Mouse (Mus musculus) hematopoietic stem cell, adult 5-6 weeks (primary cell): ENCODE data around the gene Gm9508. TPM values are rescaled to one million over a fixed set of nuclear protein-coding genes. Genes with fewer than 3 reads are reported as not detected.

Experiments used
- ATAC-seq, 2 experiments: fragments of 125-278 bp in 1 of 2; replicated peaks in 1 of 2; 2 replicates each; pipeline ENCODE4 v1.8.0; 2016 to 2017; ENCODE audit warnings: inconsistent platforms in 2 of 2, mild to moderate bottlenecking in 2 of 2, moderate number of reproducible peaks in 2 of 2, low read depth in 1 of 2, moderate TSS enrichment in 1 of 2; ENCODE audit not compliant: low FRiP score in 2 of 2, poor library complexity in 2 of 2, severe bottlenecking in 2 of 2, insufficient read depth in 1 of 2, low TSS enrichment in 1 of 2
- total RNA-seq: library from RNA; stranded (forward); fragments of 172-1452, 232-1000 nt; gene quantifications from 2 replicates; pipeline ENCODE4 v1.2.3, GENCODE M21; 2017

Gene Gm9508
- total RNA-seq, 1 experiment from 2014 or later: not detected

DNA sequence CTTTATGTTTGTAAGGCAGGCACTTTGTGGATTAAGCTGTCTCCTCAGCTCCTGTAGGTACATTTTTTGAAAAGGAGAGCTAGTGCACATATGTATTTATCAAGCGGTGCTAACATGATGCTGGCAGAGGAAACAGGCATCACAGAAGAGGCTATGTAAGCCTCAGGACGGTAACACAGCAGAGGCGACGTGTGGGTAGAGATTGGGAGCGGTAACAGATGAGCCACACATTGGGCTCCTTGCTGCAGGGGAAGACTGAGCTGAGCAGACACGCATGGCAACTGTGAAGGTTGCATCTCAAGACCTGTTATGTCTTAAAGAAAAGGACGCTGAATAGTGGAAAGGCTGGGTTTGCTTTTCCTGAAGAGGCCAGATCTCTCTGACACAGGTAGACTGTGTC is 14.0 kb downstream of the Gm9508 start:
- no peak for ATAC-seq

GRCm38 (mm10) chr10:77677562-77677961 is 19.5 kb downstream of the Gm9508 start:
- peak in 1 of 2 experiments; percentile 21; a peak in 1 of 4 replicates for ATAC-seq

DNA sequence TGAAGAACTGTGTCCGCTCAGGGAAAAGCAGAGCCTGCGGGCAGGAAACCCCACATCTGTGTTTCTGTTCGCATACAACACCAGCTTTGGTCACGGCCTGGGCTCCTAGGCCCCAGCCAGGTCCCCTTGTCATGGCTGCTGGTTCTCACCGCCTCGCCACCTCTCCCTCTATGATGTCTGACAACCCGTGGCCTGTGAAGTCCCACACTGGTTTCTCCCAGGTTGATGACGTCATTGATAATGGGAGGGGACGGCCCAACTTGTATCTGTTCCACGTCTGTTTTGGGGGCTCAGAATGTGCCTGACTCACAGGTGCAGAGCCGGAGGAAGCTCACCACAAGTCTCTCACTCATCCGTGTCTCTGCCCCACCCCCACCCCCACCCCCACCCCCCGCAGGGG is 23.3 kb downstream of the Gm9508 start:
- no peak for ATAC-seq

DNA sequence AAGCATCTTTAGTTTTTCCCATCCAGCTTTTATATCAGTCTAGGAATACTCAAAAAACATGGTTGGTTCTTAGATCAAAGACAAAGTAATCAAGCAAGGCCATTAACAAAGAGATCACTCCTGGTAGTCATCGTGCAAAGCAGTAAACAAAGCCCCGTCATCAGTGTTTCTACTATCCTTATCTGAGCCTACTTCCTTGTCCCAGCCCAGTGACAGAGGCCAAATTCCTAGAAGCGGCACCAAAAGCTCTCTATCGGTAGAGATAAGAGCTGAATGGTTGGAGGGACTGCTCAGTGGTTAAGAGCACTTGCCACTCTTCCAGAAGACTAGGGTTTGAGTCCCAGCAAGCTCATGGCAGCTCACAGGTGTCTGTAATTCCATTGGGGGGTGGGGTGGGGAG is 25.5 kb downstream of the Gm9508 start:
- ATAC-seq: no peak

DNA sequence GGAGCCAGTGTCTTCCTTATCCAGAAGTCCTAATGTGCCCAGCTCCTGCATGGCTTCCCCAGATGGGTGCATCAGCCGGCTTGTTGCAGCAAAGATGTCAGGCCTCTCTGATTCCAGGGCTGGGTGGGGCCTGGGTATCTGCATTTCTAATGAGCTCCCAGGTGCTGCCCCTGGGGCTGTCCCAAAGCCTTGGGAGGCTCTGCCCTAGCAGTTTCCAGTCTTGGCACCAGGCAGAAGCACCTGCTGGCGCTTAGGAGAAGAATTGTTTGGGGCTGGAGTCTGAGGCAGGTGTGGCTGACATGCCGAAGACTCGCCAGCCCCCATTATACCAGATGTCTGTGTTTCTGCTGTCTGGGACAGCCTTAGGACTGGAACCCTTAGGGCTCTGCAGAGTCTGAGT is 26.3 kb downstream of the Gm9508 start:
- ATAC-seq: no peak

- no peak for ATAC-seq
Observed at GRCm38 (mm10) chr10:77667402-77667801, 29.6 kb downstream of the Gm9508 start.

GRCm38 (mm10) chr10:77666342-77666741 is 30.7 kb downstream of the Gm9508 start:
- ATAC-seq: no peak

DNA sequence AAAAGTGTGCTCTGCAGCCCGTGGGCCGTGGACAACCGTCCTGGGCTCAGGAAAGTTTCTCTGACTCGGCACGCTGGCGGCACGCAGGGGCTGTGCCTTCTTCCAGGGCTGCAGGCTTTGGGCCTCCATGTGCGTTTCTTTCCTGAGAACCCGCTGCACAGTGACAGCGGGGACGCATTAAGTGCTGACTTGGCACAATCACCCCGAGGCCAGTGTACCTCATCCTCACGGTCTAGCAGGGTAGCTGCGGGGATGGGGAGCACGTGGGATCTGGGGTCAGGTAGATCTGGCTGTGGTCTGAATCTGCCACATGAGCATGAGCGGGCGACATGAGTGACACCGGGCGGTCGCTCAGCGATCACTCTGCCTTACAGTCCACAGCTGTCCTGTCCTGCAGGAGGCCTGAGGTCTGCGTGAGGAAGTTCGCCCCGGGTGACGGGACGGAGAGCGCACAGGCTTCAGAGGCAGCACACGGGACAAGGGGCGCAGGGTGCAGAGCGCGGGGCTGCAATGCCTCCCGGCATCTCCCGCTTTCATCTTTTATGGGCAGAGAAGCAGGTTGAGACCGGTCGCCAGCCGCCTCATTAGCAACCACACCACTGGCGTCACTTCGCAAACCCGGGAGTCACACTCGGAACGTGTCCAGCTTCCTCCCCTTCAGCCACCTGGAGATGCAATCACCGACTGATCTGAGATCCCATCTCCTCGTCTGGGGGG is 32.9 kb downstream of the Gm9508 start:
- peak in 1 of 2 experiments; percentile 30; a peak in 1 of 4 replicates for ATAC-seq

- ATAC-seq: no peak
Observed at GRCm38 (mm10) chr10:77658286-77658994, 38.6 kb downstream of the Gm9508 start.

GRCm38 (mm10) chr10:77652046-77652445 is 45.0 kb downstream of the Gm9508 start:
- ATAC-seq: no peak

GRCm38 (mm10) chr10:77647901-77648300 is 49.1 kb downstream of the Gm9508 start:
- no peak for ATAC-seq

GRCm38 (mm10) chr10:77647461-77647860 is 49.6 kb downstream of the Gm9508 start:
- ATAC-seq: no peak

Other genes starting within 250 kb of the Gm9508 start
- 19.2 and 32.6 TPM in 2 replicates for gene Fam207a, start 181.4 kb downstream of the Gm9508 start, total RNA-seq
- 51.2 and 56.5 TPM in 2 replicates for gene Itgb2, start 167.0 kb downstream of the Gm9508 start, total RNA-seq
- 56.2 and 65.8 TPM in 2 replicates for gene Pttg1ip, start 115.5 kb downstream of the Gm9508 start, total RNA-seq
- 148 and 150 TPM in 2 replicates for gene Sumo3, start 91.1 kb downstream of the Gm9508 start, total RNA-seq
- not detected in 2 replicates for gene Gm49325, start 91.0 kb downstream of the Gm9508 start, total RNA-seq
- 25.6 and 27.5 TPM in 2 replicates for gene Ube2g2, start 75.0 kb downstream of the Gm9508 start, total RNA-seq
- gene Tspear, start 10.7 kb downstream of the Gm9508 start, total RNA-seq: 2.8 and 3.1 TPM in 2 replicates
- not detected in 2 replicates for gene Gm19402, start 6.5 kb downstream of the Gm9508 start, total RNA-seq
- gene Gm10272, start 9.4 kb upstream of the Gm9508 start, total RNA-seq: not detected in 2 replicates
- gene Gm10024, start 14.2 kb upstream of the Gm9508 start, total RNA-seq: not detected in 2 replicates
- gene Gm10142, start 18.6 kb upstream of the Gm9508 start, total RNA-seq: not detected in 2 replicates
- gene Krtap12-1, start 23.4 kb upstream of the Gm9508 start, total RNA-seq: not detected in 2 replicates
- not detected in 2 replicates for gene Gm10100, start 29.3 kb upstream of the Gm9508 start, total RNA-seq
- not detected in 2 replicates for gene Gm18596, start 45.4 kb upstream of the Gm9508 start, total RNA-seq
- gene Gm9736, start 54.1 kb upstream of the Gm9508 start, total RNA-seq: not detected in 2 replicates
- not detected in 2 replicates for gene Gm3233, start 62.4 kb upstream of the Gm9508 start, total RNA-seq
- gene Gm3238, start 74.1 kb upstream of the Gm9508 start, total RNA-seq: not detected in 2 replicates
- not detected in 2 replicates for gene Gm7138, start 79.7 kb upstream of the Gm9508 start, total RNA-seq
- gene Gm3250, start 85.3 kb upstream of the Gm9508 start, total RNA-seq: not detected in 2 replicates
- gene Gm7137, start 91.0 kb upstream of the Gm9508 start, total RNA-seq: not detected in 2 replicates
- gene Gm9639, start 97.8 kb upstream of the Gm9508 start, total RNA-seq: not detected in 2 replicates
- gene Gm19668, start 101.9 kb upstream of the Gm9508 start, total RNA-seq: not detected in 2 replicates
- not detected in 2 replicates for gene Gm9507, start 114.6 kb upstream of the Gm9508 start, total RNA-seq
- not detected in 2 replicates for gene Gm2696, start 117.4 kb upstream of the Gm9508 start, total RNA-seq
- not detected in 2 replicates for gene Krtap10-4, start 129.9 kb upstream of the Gm9508 start, total RNA-seq
- gene Krtap10-10, start 138.7 kb upstream of the Gm9508 start, total RNA-seq: not detected in 2 replicates
- gene Gm36176, start 149.6 kb upstream of the Gm9508 start, total RNA-seq: not detected in 2 replicates
- not detected in 2 replicates for gene Gm10318, start 155.6 kb upstream of the Gm9508 start, total RNA-seq
- not detected in 2 replicates for gene Gm3285, start 164.7 kb upstream of the Gm9508 start, total RNA-seq
- 0.31 TPM in 1 of 2 replicates, not detected in the other for gene Lrrc3, start 205.3 kb upstream of the Gm9508 start, total RNA-seq